19 mouse cellular contexts compared by ENCODE assay signal in genomic region chr17:69127981-69128380, GRCm38 (mm10). TPM values are rescaled to one million over a fixed set of nuclear protein-coding genes. Genes with fewer than 3 reads are reported as not detected.
DNase-seq lines count a peak whose midpoint lies in the region; ATAC-seq and TF ChIP-seq lines count a peak whose summit lies in the region.
"Had no signal": no experiment of that assay in that cellular context is flagged by ENCODE, and none has a peak within 500 bp of the region (broad histone marks: within the 10 kb centered on the region; RNA-seq: fewer than 3 reads in every experiment).

No protein-coding gene starts in this region.

- no peak overlapping the region for H3K4me3 ChIP-seq in embryonic facial prominence, embryonic 11.5 days (ENCODE audit: low read depth, low read length)
- no peak overlapping the region for H3K4me3 ChIP-seq in embryonic facial prominence, embryonic 10.5 days
- no peak overlapping the region for H3K4me3 ChIP-seq in lung, embryonic 14.5 days (ENCODE audit: low read depth, low read length)
- no peak overlapping the region for H3K4me3 ChIP-seq in lung, adult 2 months (replicated peaks; ENCODE audit: extremely low read depth, low read depth, low read length)
- H3K4me3 ChIP-seq in embryonic facial prominence, embryonic 15.5 days (replicated peaks) = no peak overlapping the region
- H3K4me3 ChIP-seq: embryonic facial prominence, embryonic 13.5 days; forebrain, embryonic 12.5 days; heart, embryonic 12.5 days; hindbrain, embryonic 10.5 days had no signal

- no peaks in the 10 kb centered on the region for H3K4me1 ChIP-seq in embryonic facial prominence, embryonic 11.5 days (ENCODE audit: control insufficient read depth, insufficient read depth, low read length)
- H3K4me1 ChIP-seq in embryonic facial prominence, embryonic 10.5 days = peaks cover 32% of the 10 kb centered on the region
- H3K4me1 ChIP-seq in lung, embryonic 14.5 days (ENCODE audit: insufficient read depth) = 0 out of 2 replicates have a peak, but pooled peaks cover 3% of the 10 kb centered on the region
- H3K4me1 ChIP-seq in lung, adult 2 months (ENCODE audit: control insufficient read depth, insufficient read depth, low read length) = no peaks in the 10 kb centered on the region
- H3K4me1 ChIP-seq in embryonic facial prominence, embryonic 15.5 days = peaks cover 14% of the 10 kb centered on the region; the same call in 1 of the 2 replicates

- no peaks in the 10 kb centered on the region for H3K36me3 ChIP-seq in embryonic facial prominence, embryonic 11.5 days (replicated peaks; ENCODE audit: control insufficient read depth, insufficient read depth, low read depth, low read length)
- no peaks in the 10 kb centered on the region for H3K36me3 ChIP-seq in embryonic facial prominence, embryonic 10.5 days (replicated peaks)
- H3K36me3 ChIP-seq in lung, embryonic 14.5 days (ENCODE audit: insufficient read depth) = no peaks in the 10 kb centered on the region
- H3K36me3 ChIP-seq in embryonic facial prominence, embryonic 15.5 days = no peaks in the 10 kb centered on the region
- H3K36me3 ChIP-seq: embryonic facial prominence, embryonic 13.5 days; forebrain, embryonic 12.5 days; heart, embryonic 12.5 days; hindbrain, embryonic 10.5 days had no signal

- H3K9me3 ChIP-seq in embryonic facial prominence, embryonic 11.5 days (replicated peaks; ENCODE audit: control insufficient read depth, low read length) = no peaks in the 10 kb centered on the region
- H3K9me3 ChIP-seq in embryonic facial prominence, embryonic 10.5 days = no peaks in the 10 kb centered on the region
- H3K9me3 ChIP-seq in lung, embryonic 14.5 days (ENCODE audit: low read depth, low read length) = no peaks in the 10 kb centered on the region
- no peaks in the 10 kb centered on the region for H3K9me3 ChIP-seq in embryonic facial prominence, embryonic 15.5 days (replicated peaks)
- H3K9me3 ChIP-seq: embryonic facial prominence, embryonic 13.5 days; forebrain, embryonic 12.5 days; heart, embryonic 12.5 days; hindbrain, embryonic 10.5 days had no signal

- TF ChIP-seq POLR2A in lung, adult 2 months (IDR thresholded peaks at IDR 0.05; ENCODE audit: borderline replicate concordance, extremely low read depth, low read depth, low read length) = no peak

- H3K4me2 ChIP-seq in embryonic facial prominence, embryonic 11.5 days (ENCODE audit: low read depth, low read length) = no peak overlapping the region
- no peak overlapping the region for H3K4me2 ChIP-seq in lung, embryonic 14.5 days
- H3K4me2 ChIP-seq in embryonic facial prominence, embryonic 15.5 days (replicated peaks) = no peak overlapping the region
- H3K4me2 ChIP-seq: forebrain, embryonic 12.5 days; heart, embryonic 12.5 days; hindbrain, embryonic 14.5 days had no signal

- TF ChIP-seq CTCF in lung, embryonic 14.5 days (IDR thresholded peaks at IDR 0.05; ENCODE audit: low read depth) = no peak
- TF ChIP-seq CTCF in lung, adult 2 months (IDR thresholded peaks at IDR 0.05; ENCODE audit: insufficient read depth, low read length) = no peak

- DNase-seq in embryonic facial prominence, embryonic 11.5 days (ENCODE audit: low spot score) = peak; percentile 47
- DNase-seq in embryonic facial prominence, embryonic 10.5 days (ENCODE audit: low spot score) = no peak
- DNase-seq in lung, embryonic 14.5 days = peak; percentile 48
- DNase-seq in lung, adult 2 months = no peak
- DNase-seq in cerebellum, postnatal 25 days = no peak
- no peak for DNase-seq in frontal cortex, postnatal 25 days (ENCODE audit: low spot score in 2 of 2)
- DNase-seq: adrenal gland, adult 2 months; adrenal gland, postnatal 25 days; cerebellum, adult 11 months; cerebellum, adult 8-10 months; kidney, adult 2 months had no signal

- H3K27me3 ChIP-seq in embryonic facial prominence, embryonic 11.5 days (ENCODE audit: control insufficient read depth, insufficient read depth, low read length) = no peaks in the 10 kb centered on the region
- no peaks in the 10 kb centered on the region for H3K27me3 ChIP-seq in embryonic facial prominence, embryonic 10.5 days (replicated peaks; ENCODE audit: low read depth, poor library complexity, severe bottlenecking)
- no peaks in the 10 kb centered on the region for H3K27me3 ChIP-seq in lung, embryonic 14.5 days (ENCODE audit: insufficient read depth, low read length)
- no peaks in the 10 kb centered on the region for H3K27me3 ChIP-seq in embryonic facial prominence, embryonic 15.5 days
- H3K27me3 ChIP-seq: embryonic facial prominence, embryonic 13.5 days; forebrain, embryonic 12.5 days; heart, embryonic 12.5 days had no signal

- H3K9ac ChIP-seq in embryonic facial prominence, embryonic 11.5 days (replicated peaks; ENCODE audit: low read length) = no peak overlapping the region
- no peak overlapping the region for H3K9ac ChIP-seq in lung, embryonic 14.5 days
- H3K9ac ChIP-seq in embryonic facial prominence, embryonic 15.5 days = no peak overlapping the region
- H3K9ac ChIP-seq: embryonic facial prominence, embryonic 13.5 days; forebrain, embryonic 12.5 days; heart, embryonic 12.5 days; hindbrain, embryonic 14.5 days had no signal

- no peak for ATAC-seq in embryonic facial prominence, embryonic 11.5 days (replicated peaks; ENCODE audit: insufficient number of reproducible peaks, low FRiP score, low TSS enrichment, low read depth)
- ATAC-seq in lung, embryonic 14.5 days (ENCODE audit: insufficient read depth) = no peak
- ATAC-seq in embryonic facial prominence, embryonic 15.5 days (ENCODE audit: insufficient number of reproducible peaks, low FRiP score, low TSS enrichment, low read depth) = no peak
- ATAC-seq: forebrain, embryonic 16.5 days; intestine, embryonic 16.5 days had no signal

- no peak overlapping the region for H3K27ac ChIP-seq in embryonic facial prominence, embryonic 11.5 days (replicated peaks; ENCODE audit: low read depth, low read length)
- H3K27ac ChIP-seq in embryonic facial prominence, embryonic 10.5 days (replicated peaks) = no peak overlapping the region
- no peak overlapping the region for H3K27ac ChIP-seq in lung, embryonic 14.5 days (ENCODE audit: low read depth)
- 0 out of 2 replicates have a peak overlapping the region, but pooled peaks have one; percentile 34 for H3K27ac ChIP-seq in embryonic facial prominence, embryonic 15.5 days (replicated peaks)
- H3K27ac ChIP-seq: embryonic facial prominence, embryonic 13.5 days; forebrain, embryonic 12.5 days; hindbrain, embryonic 10.5 days; hindbrain, embryonic 14.5 days had no signal

- 51% methylated on average over 5 of the region's 5 CpGs for WGBS in embryonic facial prominence, embryonic 11.5 days
- 60% methylated on average over 5 of the region's 5 CpGs for WGBS in embryonic facial prominence, embryonic 10.5 days
- WGBS in lung, embryonic 14.5 days = 35% methylated on average over 5 of the region's 5 CpGs
- 37% methylated on average over 5 of the region's 5 CpGs for WGBS in lung, adult 2 months
- 24% methylated on average over 5 of the region's 5 CpGs for WGBS in embryonic facial prominence, embryonic 15.5 days

RNA-seq across cellular contexts. Expression of gene Epb41l3, which starts 52.5 kb away (rescaled TPM):
- polyA plus RNA-seq in embryonic facial prominence, embryonic 11.5 days (2014; fragmentation: Nextera tagmentation; extraction: Ambion mirVana) = 124 and 136 TPM in 2 replicates
- 55.7 and 76.4 TPM in 2 replicates for polyA plus RNA-seq in embryonic facial prominence, embryonic 10.5 days (2016; fragmentation: Nextera tagmentation; extraction: Ambion mirVana)
- polyA plus RNA-seq in lung, embryonic 14.5 days (2014; fragmentation: Nextera tagmentation; extraction: Ambion mirVana) = 62.0 and 64.0 TPM in 2 replicates
- 5.0 and 7.2 TPM in 2 replicates for polyA plus RNA-seq in lung, adult 2 months (2012; rRNA removed)
- 118 and 125 TPM in 2 replicates for polyA plus RNA-seq in embryonic facial prominence, embryonic 15.5 days (2015; fragmentation: Nextera tagmentation; extraction: Ambion mirVana)

Comparison
In these comparisons a context has a peak if more than half of its experiments do, and no peak if none do; other contexts are left out.
1. DNase-seq: peak in embryonic facial prominence, embryonic 11.5 days (single experiment) and lung, embryonic 14.5 days (single experiment); none in embryonic facial prominence, embryonic 10.5 days (single experiment), lung, adult 2 months (single experiment), cerebellum, postnatal 25 days (0 of 2) and frontal cortex, postnatal 25 days (0 of 2).